Mouse (Mus musculus) embryonic facial prominence, embryonic 14.5 days (tissue): Measurements from ENCODE around the gene Cela3b. TPM values are rescaled to one million over a fixed set of nuclear protein-coding genes. Genes with fewer than 3 reads are reported as not detected.

Experiments
- ATAC-seq: fragments of 200-750 bp; cut with Nextera tagmentation; 2 replicates; pipeline ENCODE4 v1.8.0; 2017; ENCODE audit warnings: low read depth, moderate number of reproducible peaks, moderate TSS enrichment
- DNase-seq: peaks from one replicate; pipeline ENCODE4 v3.0.0-alpha.2; 2015; ENCODE audit warnings: low spot score
- H3K27ac ChIP-seq: fragments of 300-500 bp; sonication (generic); replicated peaks from 2 replicates; pipeline ENCODE4 v1.5.1; 2014; ENCODE audit warnings: low read depth, mild to moderate bottlenecking, low read length, moderate library complexity
- H3K27me3 ChIP-seq: fragments of 300-500 bp; sonication (generic); replicated peaks from 2 replicates; pipeline ENCODE4 v1.6.1; 2014; ENCODE audit warnings: low read length; ENCODE audit not compliant: control insufficient read depth, insufficient read depth
- H3K36me3 ChIP-seq: fragments of 300-500 bp; sonication (generic); 2 replicates; pipeline ENCODE4 v1.6.1; 2014; ENCODE audit warnings: low read length, mixed read lengths; ENCODE audit not compliant: control insufficient read depth, insufficient read depth
- H3K4me1 ChIP-seq: fragments of 300-500 bp; sonication (generic); 2 replicates; pipeline ENCODE4 v1.6.1; 2014; ENCODE audit warnings: antibody characterized with exemption, low read length; ENCODE audit not compliant: control insufficient read depth, insufficient read depth
- H3K4me2 ChIP-seq: fragments of 300-500 bp; sonication (generic); 2 replicates; pipeline ENCODE4 v1.6.1; 2014; ENCODE audit warnings: low read depth, mild to moderate bottlenecking, low read length, moderate library complexity, mixed read lengths
- H3K4me3 ChIP-seq: fragments of 300-500 bp; sonication (generic); 2 replicates; pipeline ENCODE4 v1.5.1; 2014; ENCODE audit warnings: low read depth, mild to moderate bottlenecking, low read length
- H3K9ac ChIP-seq: fragments of 300-500 bp; sonication (generic); 2 replicates; pipeline ENCODE4 v1.6.1; 2014; ENCODE audit warnings: low read depth, mild to moderate bottlenecking, low read length, moderate library complexity, mixed read lengths
- H3K9me3 ChIP-seq: fragments of 300-500 bp; sonication (generic); 2 replicates; pipeline ENCODE4 v1.6.1; 2016; ENCODE audit warnings: low read length; ENCODE audit not compliant: control insufficient read depth
- WGBS: fragments of 180-500 bp; shearing (Covaris S2); extraction: QIAGEN DNeasy Blood & Tissue Kit; methylation state at CpG from one replicate; pipeline ENCODE4 v1.1.7; 2014; 5-methylcytosine and 5-hydroxymethylcytosine counted together
- polyA plus RNA-seq: library from polyadenylated mRNA; unstranded; fragments of >200 nt; fragmentation: Nextera tagmentation; extraction: Ambion mirVana; gene quantifications from 2 replicates; pipeline ENCODE4 v1.2.1, GENCODE M21; 2014

The Cela3b gene
- polyA plus RNA-seq, 1 experiment from 2014 or later, result 0.56 TPM

DNA sequence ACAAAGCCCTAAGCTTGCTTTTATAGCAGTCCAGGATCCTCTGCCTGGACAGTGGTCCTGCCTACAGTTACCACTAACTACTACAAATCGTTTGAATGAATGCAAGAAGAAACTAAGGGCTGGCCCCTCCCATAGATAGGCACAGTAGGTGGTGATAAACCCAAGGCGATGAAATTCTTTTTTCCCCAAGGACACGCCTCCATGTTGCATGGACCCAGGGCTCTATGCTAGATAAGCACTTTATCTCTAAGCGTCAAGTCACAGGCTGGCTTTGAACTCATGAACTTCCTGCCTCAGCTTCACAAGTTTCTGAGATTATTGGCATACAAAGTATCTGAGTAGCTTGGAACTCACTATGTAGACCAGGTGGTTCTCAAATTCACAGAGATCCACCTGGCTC, 27.0 kb upstream of the Cela3b start:
- no peaks in the 10 kb centered on the region; the same call in 1 of the 2 replicates for H3K4me1 ChIP-seq
- no peak for ATAC-seq
- H3K4me3 ChIP-seq, result no peak overlapping the region
- H3K27me3 ChIP-seq, result no peaks in the 10 kb centered on the region
- H3K9me3 ChIP-seq, result no peaks in the 10 kb centered on the region
- no peak overlapping the region for H3K9ac ChIP-seq
- DNase-seq, result no peak
- H3K27ac ChIP-seq, result no peak overlapping the region
- H3K4me2 ChIP-seq, result no peak overlapping the region
- H3K36me3 ChIP-seq, result no peaks in the 10 kb centered on the region
- WGBS, result 87% methylated on average over 4 of the region's 4 CpGs

GRCm38 (mm10) chr4:137456581-137456980, 26.2 kb upstream of the Cela3b start:
- ATAC-seq (no peak), DNase-seq (no peak)
- Histone ChIP-seq H3K4me2 (no peak overlapping the region), H3K36me3 (no peaks in the 10 kb centered on the region), H3K4me1 (no peaks in the 10 kb centered on the region; the same call in 1 of the 2 replicates), H3K4me3 (no peak overlapping the region), H3K27ac (no peak overlapping the region), H3K9me3 (no peaks in the 10 kb centered on the region), H3K27me3 (no peaks in the 10 kb centered on the region), H3K9ac (no peak overlapping the region)
- WGBS, result 85% methylated on average over 12 of the region's 12 CpGs

- no peaks in the 10 kb centered on the region for H3K36me3 ChIP-seq
- no peak overlapping the region for H3K9ac ChIP-seq
- H3K4me3 ChIP-seq, result no peak overlapping the region
- WGBS, result 85% methylated on average over 14 of the region's 14 CpGs
- no peaks in the 10 kb centered on the region for H3K9me3 ChIP-seq
- DNase-seq (no peak), ATAC-seq (no peak)
- H3K27me3 ChIP-seq, result no peaks in the 10 kb centered on the region
- no peak overlapping the region for H3K27ac ChIP-seq
- no peak overlapping the region for H3K4me2 ChIP-seq
- no peaks in the 10 kb centered on the region; the same call in 1 of the 2 replicates for H3K4me1 ChIP-seq
These were observed 24.2 kb upstream of the Cela3b start for GRCm38 (mm10) chr4:137454582-137454981.

- no peak for DNase-seq
- Histone ChIP-seq H3K27me3 (no peaks in the 10 kb centered on the region), H3K27ac (no peak within 1 kb of the TSS), H3K9me3 (no peaks in the 10 kb centered on the region), H3K36me3 (no peaks in the 10 kb centered on the region), H3K9ac (no peak within 1 kb of the TSS), H3K4me2 (no peak within 1 kb of the TSS), H3K4me1 (peaks cover 11% of the 10 kb centered on the region), H3K4me3 (no peak within 1 kb of the TSS)
- 82% methylated on average over 8 of the region's 8 CpGs for WGBS
- no peak for ATAC-seq
These were observed 23.0 kb upstream of the Cela3b start, which contains the start of gene 1700013G24Rik for GRCm38 (mm10) chr4:137453234-137453767. TSS of gene 1700013G24Rik (plus strand) at chr4:137453284.

DNA sequence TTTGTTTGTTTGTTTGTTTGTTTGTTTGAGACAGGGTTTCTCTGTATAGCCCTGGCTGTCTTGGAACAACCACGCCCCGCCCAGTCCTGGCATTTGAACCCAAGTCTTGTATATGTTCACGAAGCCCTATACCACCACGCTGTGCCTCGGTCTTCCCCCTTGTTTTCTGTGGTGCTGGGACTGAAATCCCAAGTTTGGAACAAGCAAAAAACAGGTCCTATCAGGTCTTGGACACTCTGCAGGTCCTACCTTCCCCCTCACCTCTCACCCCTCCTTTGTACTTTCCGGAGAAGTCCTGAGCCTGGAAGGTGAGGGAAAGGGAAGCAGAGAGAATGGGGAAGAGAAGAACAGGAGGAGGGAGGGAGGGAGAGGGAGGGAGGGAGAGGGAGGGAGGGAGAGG, 21.9 kb upstream of the Cela3b start:
- H3K27me3 ChIP-seq, result no peaks in the 10 kb centered on the region
- H3K36me3 ChIP-seq, result no peaks in the 10 kb centered on the region
- ATAC-seq (no peak), DNase-seq (no peak)
- H3K9me3 ChIP-seq, result no peaks in the 10 kb centered on the region
- WGBS, result 87% methylated on average over 6 of the region's 6 CpGs
- no peak overlapping the region for H3K4me2 ChIP-seq
- H3K27ac ChIP-seq, result no peak overlapping the region
- peaks cover 17% of the 10 kb centered on the region for H3K4me1 ChIP-seq
- no peak overlapping the region for H3K9ac ChIP-seq
- H3K4me3 ChIP-seq, result no peak overlapping the region

DNA sequence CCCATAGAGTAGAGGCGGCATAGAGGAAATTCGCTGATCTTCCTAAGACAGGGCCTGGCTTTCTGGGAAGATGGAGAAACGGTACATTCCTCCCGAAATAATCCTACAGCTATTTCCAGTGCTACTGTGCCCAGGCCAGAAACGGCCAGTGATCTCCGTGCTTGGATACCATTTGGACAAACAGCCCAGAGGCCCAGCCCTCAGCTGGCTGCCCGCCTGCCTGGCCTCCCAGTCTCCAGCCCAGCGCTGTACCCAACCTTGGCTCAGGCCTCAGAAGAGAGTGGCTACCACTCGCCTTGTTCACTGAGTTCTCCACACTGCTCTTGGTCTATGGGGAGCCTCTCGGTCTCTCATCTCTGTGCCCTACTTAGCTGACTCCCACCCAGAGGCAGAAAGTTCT, 19.4 kb upstream of the Cela3b start:
- no peak overlapping the region for H3K27ac ChIP-seq
- H3K9ac ChIP-seq, result no peak overlapping the region
- no peak overlapping the region for H3K4me2 ChIP-seq
- no peaks in the 10 kb centered on the region for H3K36me3 ChIP-seq
- H3K4me3 ChIP-seq, result no peak overlapping the region
- 78% methylated on average over 10 of the region's 10 CpGs for WGBS
- peaks cover 17% of the 10 kb centered on the region for H3K4me1 ChIP-seq
- no peak for DNase-seq
- H3K27me3 ChIP-seq, result no peaks in the 10 kb centered on the region
- no peaks in the 10 kb centered on the region for H3K9me3 ChIP-seq
- ATAC-seq, result no peak

DNA sequence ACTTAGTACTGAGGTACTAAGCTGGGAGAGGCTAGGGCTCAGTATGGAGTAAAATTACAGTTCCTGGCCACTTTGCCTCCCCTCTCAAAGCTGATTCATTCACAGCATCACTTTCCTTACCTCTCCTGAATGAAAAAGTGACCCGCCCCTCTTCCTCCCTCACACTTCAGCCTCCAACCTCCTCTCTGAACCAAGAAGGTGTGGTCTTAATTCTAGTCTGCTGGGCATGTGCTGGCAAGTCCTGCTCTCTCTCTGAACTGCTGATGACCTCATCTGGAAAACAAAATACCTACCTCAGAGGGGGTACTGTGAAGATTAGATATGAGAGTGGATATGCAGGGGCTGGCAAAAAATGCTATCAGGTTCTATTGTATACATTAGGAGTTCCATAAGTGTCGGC, 18.8 kb upstream of the Cela3b start:
- no peak overlapping the region for H3K9ac ChIP-seq
- H3K4me1 ChIP-seq, result peaks cover 17% of the 10 kb centered on the region
- no peaks in the 10 kb centered on the region for H3K27me3 ChIP-seq
- H3K36me3 ChIP-seq, result no peaks in the 10 kb centered on the region
- no peaks in the 10 kb centered on the region for H3K9me3 ChIP-seq
- no peak overlapping the region for H3K4me2 ChIP-seq
- DNase-seq (peak; percentile 72), ATAC-seq (peak; percentile 48; the same call in 1 of the 2 replicates)
- H3K4me3 ChIP-seq, result no peak overlapping the region
- 72% methylated on average over 2 of the region's 2 CpGs for WGBS
- peak overlapping the region; percentile 19; the same call in 1 of the 2 replicates for H3K27ac ChIP-seq

DNA sequence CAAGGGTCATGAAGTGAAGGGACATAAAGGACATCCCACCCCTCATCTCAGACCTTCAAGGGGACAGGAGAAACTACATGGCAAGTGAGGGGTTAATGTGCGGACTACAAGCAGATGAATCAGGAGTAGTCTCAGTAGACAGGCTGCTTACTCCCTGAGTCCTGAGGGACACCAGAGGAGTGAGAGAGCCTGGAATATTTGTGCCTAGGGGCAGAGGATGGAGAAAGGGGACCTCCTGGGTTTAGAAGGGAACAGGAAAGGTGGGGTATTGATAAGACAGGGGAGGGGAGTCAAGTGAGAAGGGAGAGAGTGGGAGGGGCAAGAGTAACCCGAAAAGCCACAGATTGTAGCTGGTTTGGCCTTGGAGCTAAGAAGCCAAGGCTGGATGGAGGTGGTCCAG, 18.3 kb upstream of the Cela3b start:
- no peaks in the 10 kb centered on the region for H3K9me3 ChIP-seq
- H3K4me2 ChIP-seq, result no peak overlapping the region
- H3K4me3 ChIP-seq, result no peak overlapping the region
- H3K4me1 ChIP-seq, result peaks cover 17% of the 10 kb centered on the region
- ATAC-seq, result peak; percentile 22; the same call in 1 of the 2 replicates
- no peak overlapping the region for H3K9ac ChIP-seq
- peak overlapping the region; percentile 19; the same call in 1 of the 2 replicates for H3K27ac ChIP-seq
- 34% methylated on average over 2 of the region's 2 CpGs for WGBS
- no peaks in the 10 kb centered on the region for H3K36me3 ChIP-seq
- DNase-seq, result no peak
- H3K27me3 ChIP-seq, result no peaks in the 10 kb centered on the region

DNA sequence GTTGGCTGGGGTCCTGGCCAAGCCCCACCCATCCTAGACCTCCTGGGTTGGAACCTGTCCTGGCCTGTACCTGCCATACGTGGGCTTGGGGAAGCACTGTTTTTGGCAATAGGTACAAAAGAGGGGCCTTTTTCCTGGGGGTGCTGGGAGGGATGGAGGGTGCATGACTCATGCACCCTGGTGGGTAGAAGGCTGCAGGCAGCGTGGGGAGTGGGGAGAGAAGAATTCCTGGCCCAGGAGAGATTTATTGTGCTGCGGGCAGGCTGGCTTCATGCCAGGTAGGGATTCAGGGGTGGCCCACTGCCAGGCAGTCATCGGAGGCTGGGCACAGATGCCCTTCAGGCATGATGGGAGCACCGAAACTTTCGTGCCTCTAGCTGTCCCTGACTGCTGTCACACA, 17.9 kb upstream of the Cela3b start:
- Histone ChIP-seq H3K4me3 (no peak overlapping the region), H3K4me2 (peak overlapping the region; percentile 5; the same call in 1 of the 2 replicates), H3K4me1 (peaks cover 17% of the 10 kb centered on the region), H3K36me3 (no peaks in the 10 kb centered on the region), H3K9me3 (no peaks in the 10 kb centered on the region), H3K27ac (peak overlapping the region; percentile 19; the same call in 1 of the 2 replicates), H3K27me3 (no peaks in the 10 kb centered on the region), H3K9ac (no peak overlapping the region)
- peak; percentile 80 for DNase-seq
- 18% methylated on average over 6 of the region's 6 CpGs for WGBS
- ATAC-seq, result peak; percentile 81
